Mouse (Mus musculus) intestine, embryonic 16.5 days (tissue): ENCODE measurements around the gene Slc25a29. TPM values are rescaled to one million over a fixed set of nuclear protein-coding genes. Genes with fewer than 3 reads are reported as not detected.

ENCODE experiments used
- ATAC-seq: fragments of 200-750 bp; cut with Nextera tagmentation; 2 replicates; pipeline ENCODE4 v1.8.0; 2017; ENCODE audit warnings: moderate TSS enrichment, moderate library complexity
- H3K27ac ChIP-seq: fragments of 300-500 bp; sonication (generic); 2 replicates; pipeline ENCODE4 v1.5.1; 2014; ENCODE audit warnings: mild to moderate bottlenecking, low read length
- H3K27me3 ChIP-seq: fragments of 300-500 bp; sonication (generic); replicated peaks from 2 replicates; pipeline ENCODE4 v1.6.1; 2014; ENCODE audit warnings: low read length, control low read depth, mixed read lengths; ENCODE audit not compliant: control insufficient read depth, insufficient read depth
- H3K36me3 ChIP-seq: fragments of 300-500 bp; sonication (generic); 2 replicates; pipeline ENCODE4 v1.6.1; 2014; ENCODE audit warnings: low read length, control low read depth; ENCODE audit not compliant: control insufficient read depth, insufficient read depth
- H3K4me1 ChIP-seq: fragments of 300-500 bp; sonication (generic); 2 replicates; pipeline ENCODE4 v1.6.1; 2014; ENCODE audit warnings: low read length, control low read depth, mixed read lengths; ENCODE audit not compliant: control insufficient read depth, insufficient read depth
- H3K4me2 ChIP-seq: fragments of 300-500 bp; sonication (generic); 2 replicates; pipeline ENCODE4 v1.6.1; 2014; ENCODE audit warnings: low read depth, low read length, control low read depth
- H3K4me3 ChIP-seq: fragments of 300-500 bp; sonication (generic); 2 replicates; pipeline ENCODE4 v1.5.1; 2014; ENCODE audit warnings: mild to moderate bottlenecking, low read length
- H3K9ac ChIP-seq: fragments of 300-500 bp; sonication (generic); 2 replicates; pipeline ENCODE4 v1.6.1; 2014; ENCODE audit warnings: low read depth, low read length
- H3K9me3 ChIP-seq: fragments of 300-500 bp; sonication (generic); 2 replicates; pipeline ENCODE4 v1.6.1; 2016; ENCODE audit warnings: low read length, control low read depth; ENCODE audit not compliant: control insufficient read depth
- WGBS: fragments of 180-500 bp; shearing (Covaris S2); extraction: QIAGEN DNeasy Blood & Tissue Kit; methylation state at CpG from one replicate; pipeline ENCODE4 v1.1.7; 2014; 5-methylcytosine and 5-hydroxymethylcytosine counted together
- polyA plus RNA-seq: library from polyadenylated mRNA; unstranded; fragments of >200 nt; fragmentation: Nextera tagmentation; extraction: Ambion mirVana; gene quantifications from 2 replicates; pipeline ENCODE4 v1.2.1, GENCODE M21; 2015

Gene Slc25a29
- polyA plus RNA-seq: 4.6 and 5.8 TPM in 2 replicates

GRCm38 (mm10) chr12:108835840-108836409, at the start of gene Slc25a29, which contains the start of gene Slc25a47:
Gene Slc25a29, minus strand, starts transcription at chr12:108835883.
Gene Slc25a47, plus strand, starts transcription at chr12:108836046.
- WGBS: under 1% methylated on average over 53 of the region's 53 CpGs
- no peaks in the 10 kb centered on the region for H3K9me3 ChIP-seq
- no peaks in the 10 kb centered on the region for H3K27me3 ChIP-seq
- ATAC-seq: peak; percentile 99
- H3K36me3 ChIP-seq: no peaks in the 10 kb centered on the region
- peak within 1 kb of the TSS; percentile 81 for H3K27ac ChIP-seq
- H3K4me1 ChIP-seq: peaks cover 31% of the 10 kb centered on the region
- peak within 1 kb of the TSS; percentile 94 for H3K4me2 ChIP-seq
- H3K9ac ChIP-seq: peak within 1 kb of the TSS; percentile 79
- peak within 1 kb of the TSS; percentile 68 for H3K4me3 ChIP-seq

DNA sequence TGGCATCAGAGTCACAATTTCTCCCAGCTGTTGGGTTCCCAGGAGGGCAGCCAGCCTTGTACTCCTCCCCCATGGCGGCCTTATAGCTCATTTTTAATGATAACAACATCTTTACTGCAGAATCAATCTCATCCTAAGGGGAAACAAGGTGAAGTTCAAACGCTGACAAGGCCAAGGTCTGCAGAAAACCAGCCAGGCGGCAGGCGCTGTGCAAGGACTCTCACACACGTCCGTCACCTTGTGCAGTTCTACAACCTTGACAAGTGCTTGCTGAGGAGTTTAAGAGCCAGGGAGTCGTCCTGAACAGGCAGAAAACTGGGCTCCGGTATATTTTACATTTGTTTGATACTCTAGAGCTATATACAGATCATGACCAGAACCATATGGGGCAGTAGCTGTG, 47.1 kb upstream of the Slc25a29 start:
- ATAC-seq: no peak
- H3K27ac ChIP-seq: no peak overlapping the region
- H3K4me1 ChIP-seq: 0 out of 2 replicates have a peak, but pooled peaks cover 3% of the 10 kb centered on the region
- no peaks in the 10 kb centered on the region for H3K9me3 ChIP-seq
- H3K4me3 ChIP-seq: no peak overlapping the region
- 84% methylated on average over 8 of the region's 8 CpGs for WGBS
- H3K27me3 ChIP-seq: no peaks in the 10 kb centered on the region
- H3K4me2 ChIP-seq: no peak overlapping the region
- H3K9ac ChIP-seq: no peak overlapping the region
- H3K36me3 ChIP-seq: peaks cover 6% of the 10 kb centered on the region

GRCm38 (mm10) chr12:108881192-108881591, 45.5 kb upstream of the Slc25a29 start:
- H3K4me2 ChIP-seq: no peak overlapping the region
- WGBS: 69% methylated on average over 3 of the region's 3 CpGs

DNA sequence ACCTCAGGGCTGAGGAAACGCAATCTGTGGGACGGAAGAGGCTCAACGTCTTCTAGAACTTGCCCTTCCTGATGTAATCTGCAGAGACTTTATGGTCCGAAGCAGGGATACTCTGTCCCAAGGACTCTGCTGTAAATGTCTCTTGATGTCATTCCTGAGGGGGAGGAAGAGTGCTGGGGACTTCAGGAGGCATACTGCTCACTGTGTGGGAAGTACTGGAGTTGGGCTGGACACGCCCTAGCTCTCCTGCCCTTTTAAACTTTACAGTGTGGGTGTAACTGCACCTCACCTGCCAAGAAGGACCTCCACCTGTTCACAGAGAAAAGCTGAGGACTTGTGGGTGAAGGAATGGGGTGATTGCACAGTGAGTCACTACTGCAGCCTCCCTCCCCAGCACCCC, 44.9 kb upstream of the Slc25a29 start:
- no peak overlapping the region for H3K9ac ChIP-seq
- no peaks in the 10 kb centered on the region for H3K27me3 ChIP-seq
- WGBS: 70% methylated on average over 5 of the region's 5 CpGs
- peak overlapping the region; percentile 67 for H3K27ac ChIP-seq
- peak; percentile 94 for ATAC-seq
- H3K36me3 ChIP-seq: peaks cover 3% of the 10 kb centered on the region
- H3K4me1 ChIP-seq: 0 out of 2 replicates have a peak, but pooled peaks cover 3% of the 10 kb centered on the region
- no peak overlapping the region for H3K4me3 ChIP-seq
- no peak overlapping the region for H3K4me2 ChIP-seq
- H3K9me3 ChIP-seq: no peaks in the 10 kb centered on the region

More at GRCm38 (mm10) chr12:108881192-108881591, 45.5 kb upstream of the Slc25a29 start:
- Histone ChIP-seq H3K27ac (peak overlapping the region; percentile 67), H3K9ac (no peak overlapping the region), H3K36me3 (peaks cover 3% of the 10 kb centered on the region), H3K27me3 (no peaks in the 10 kb centered on the region), H3K4me1 (0 out of 2 replicates have a peak, but pooled peaks cover 3% of the 10 kb centered on the region), H3K9me3 (no peaks in the 10 kb centered on the region), H3K4me3 (no peak overlapping the region)
- ATAC-seq: peak; percentile 37; the same call in 1 of the 2 replicates

DNA sequence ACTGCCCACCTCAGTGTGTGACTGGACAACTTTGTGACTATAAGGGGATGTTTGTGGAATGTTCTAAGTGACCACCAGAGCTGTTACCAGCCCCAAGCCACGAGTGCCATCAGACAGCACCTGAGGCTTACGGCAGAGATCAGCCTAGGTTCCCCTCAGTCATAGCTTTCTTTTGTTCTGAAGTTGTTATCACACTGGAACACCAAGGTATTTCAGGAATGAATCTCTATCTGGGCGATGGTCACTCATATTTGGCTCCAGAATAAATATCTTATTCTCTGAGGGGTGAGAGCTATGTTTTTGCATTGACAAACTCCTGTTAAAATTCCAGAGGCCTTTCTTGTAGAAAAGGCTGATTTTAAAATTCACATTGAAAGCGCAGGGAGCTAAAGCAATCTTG, 43.5 kb upstream of the Slc25a29 start:
- no peak overlapping the region for H3K9ac ChIP-seq
- H3K4me1 ChIP-seq: 0 out of 2 replicates have a peak, but pooled peaks cover 3% of the 10 kb centered on the region
- H3K9me3 ChIP-seq: no peaks in the 10 kb centered on the region
- H3K4me2 ChIP-seq: no peak overlapping the region
- no peak for ATAC-seq
- H3K27me3 ChIP-seq: no peaks in the 10 kb centered on the region
- H3K36me3 ChIP-seq: peaks cover 3% of the 10 kb centered on the region
- 81% methylated on average over 4 of the region's 4 CpGs for WGBS
- no peak overlapping the region for H3K27ac ChIP-seq
- no peak overlapping the region for H3K4me3 ChIP-seq

DNA sequence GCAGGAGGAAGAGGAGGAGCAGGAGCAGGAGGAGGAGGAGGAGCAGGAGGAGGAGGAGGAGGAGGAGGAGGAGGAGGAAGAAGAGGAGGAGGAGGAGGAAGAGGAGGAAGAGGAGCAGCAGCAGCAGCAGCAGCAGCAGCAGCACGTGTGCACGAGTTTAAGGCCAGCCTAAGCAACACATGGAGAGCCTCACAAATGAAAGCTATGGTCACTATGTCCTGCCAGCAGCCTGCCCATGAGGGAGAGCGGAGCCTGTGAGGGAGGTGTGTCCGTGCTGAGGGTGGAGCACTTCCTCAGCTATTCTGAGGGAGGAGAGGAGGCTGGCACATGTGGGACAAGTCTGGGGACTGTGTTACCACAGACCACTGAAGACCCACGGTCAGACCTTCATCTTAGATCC, 37.4 kb upstream of the Slc25a29 start:
- no peaks in the 10 kb centered on the region for H3K9me3 ChIP-seq
- H3K27me3 ChIP-seq: no peaks in the 10 kb centered on the region
- H3K4me1 ChIP-seq: no peaks in the 10 kb centered on the region
- no peak overlapping the region for H3K27ac ChIP-seq
- no peak overlapping the region for H3K9ac ChIP-seq
- H3K4me2 ChIP-seq: no peak overlapping the region
- no peak for ATAC-seq
- no peak overlapping the region for H3K4me3 ChIP-seq
- H3K36me3 ChIP-seq: peaks cover 22% of the 10 kb centered on the region
- WGBS: 75% methylated on average over 5 of the region's 5 CpGs

DNA sequence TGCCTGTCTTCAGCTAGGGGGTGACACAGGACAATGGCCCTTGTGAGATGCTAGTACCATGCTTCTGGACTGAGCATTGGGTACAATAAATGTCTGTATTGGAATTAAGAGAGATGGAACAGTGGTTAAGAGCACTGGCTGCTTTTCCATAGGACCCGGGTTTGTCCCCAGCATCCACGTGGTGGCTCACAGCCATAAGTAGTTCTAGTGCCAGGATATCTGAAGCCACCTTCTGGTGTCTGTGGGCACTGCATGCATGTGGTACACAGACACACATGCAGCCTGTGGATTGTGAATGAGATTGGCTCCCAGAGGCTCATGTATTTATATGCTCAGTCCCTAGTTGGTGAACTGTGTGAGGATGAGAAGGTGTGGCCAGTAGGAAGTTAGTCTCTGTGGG, 33.9 kb upstream of the Slc25a29 start:
- Histone ChIP-seq H3K36me3 (peaks cover 31% of the 10 kb centered on the region), H3K9me3 (no peaks in the 10 kb centered on the region), H3K4me1 (no peaks in the 10 kb centered on the region), H3K4me3 (no peak overlapping the region), H3K4me2 (no peak overlapping the region), H3K9ac (no peak overlapping the region), H3K27ac (no peak overlapping the region), H3K27me3 (no peaks in the 10 kb centered on the region)
- no peak for ATAC-seq
- WGBS: 90% methylated on average over 2 of the region's 2 CpGs

- WGBS: 59% methylated on average over 6 of the region's 6 CpGs
- no peak overlapping the region for H3K4me3 ChIP-seq
- no peak overlapping the region for H3K9ac ChIP-seq
- no peaks in the 10 kb centered on the region for H3K9me3 ChIP-seq
- peaks cover 42% of the 10 kb centered on the region for H3K36me3 ChIP-seq
- H3K4me1 ChIP-seq: no peaks in the 10 kb centered on the region
- H3K27ac ChIP-seq: peak overlapping the region; percentile 35; the same call in 1 of the 2 replicates
- H3K4me2 ChIP-seq: no peak overlapping the region
- peak; percentile 53 for ATAC-seq
- H3K27me3 ChIP-seq: no peaks in the 10 kb centered on the region
Measured at GRCm38 (mm10) chr12:108865007-108865494, 29.4 kb upstream of the Slc25a29 start.

- Histone ChIP-seq H3K9ac (no peak overlapping the region), H3K4me2 (no peak overlapping the region), H3K4me3 (no peak overlapping the region), H3K4me1 (0 out of 2 replicates have a peak, but pooled peaks cover 3% of the 10 kb centered on the region), H3K27me3 (no peaks in the 10 kb centered on the region), H3K27ac (peak overlapping the region; percentile 43; the same call in 1 of the 2 replicates), H3K9me3 (no peaks in the 10 kb centered on the region), H3K36me3 (peaks cover 15% of the 10 kb centered on the region)
- ATAC-seq: no peak
- WGBS: 78% methylated on average over 5 of the region's 5 CpGs
Measured at GRCm38 (mm10) chr12:108858486-108858885, 22.8 kb upstream of the Slc25a29 start.
